Mouse (Mus musculus): ENCODE data around the gene BC029722.

GRCm38 (mm10) chr2:155852536-155852935 lies 33.3 kb upstream of the BC029722 start:
- TF ChIP-seq POLR2A (IDR thresholded peaks at IDR 0.05; ENCODE audit: low read depth, low read length): no peak
- TF ChIP-seq CTCF (conservative IDR thresholded peaks at IDR 0.05; ENCODE audit: insufficient read depth, insufficient read length, low read depth, low read length): no peak

Data from kidney, adult 2 months (tissue).